Mouse (Mus musculus) neural tube, embryonic 11.5 days (tissue): ENCODE measurements around the gene Zp1. TPM values are rescaled to one million over a fixed set of nuclear protein-coding genes. Genes with fewer than 3 reads are reported as not detected.
A peak's percentile ranks its signal among the peaks of the same experiment; 100 is the strongest.

ENCODE experiments used
- ATAC-seq: fragments of 200-750 bp; cut with Nextera tagmentation; 2 replicates; pipeline ENCODE4 v1.8.0; 2017; ENCODE audit warnings: moderate number of reproducible peaks, mild to moderate bottlenecking, moderate TSS enrichment, moderate library complexity; ENCODE audit not compliant: insufficient read depth, low FRiP score, low TSS enrichment
- DNase-seq: peaks from one replicate; pipeline ENCODE4 v3.0.0-alpha.2; 2015; ENCODE audit warnings: low spot score
- H3K27ac ChIP-seq: fragments of 300-500 bp; sonication (generic); 2 replicates; pipeline ENCODE4 v1.5.1; 2014; ENCODE audit warnings: low read depth, mild to moderate bottlenecking, low read length
- H3K27me3 ChIP-seq: fragments of 300-500 bp; sonication (generic); 2 replicates; pipeline ENCODE4 v1.6.1; 2014; ENCODE audit warnings: mild to moderate bottlenecking, low read length, mixed read lengths; ENCODE audit not compliant: control insufficient read depth, insufficient read depth
- H3K36me3 ChIP-seq: fragments of 300-500 bp; sonication (generic); 2 replicates; pipeline ENCODE4 v1.6.1; 2014; ENCODE audit warnings: mild to moderate bottlenecking, low read length, moderate library complexity, mixed read lengths; ENCODE audit not compliant: control insufficient read depth, insufficient read depth
- H3K4me1 ChIP-seq: fragments of 300-500 bp; sonication (generic); 2 replicates; pipeline ENCODE4 v1.6.1; 2014; ENCODE audit warnings: low read length, mixed read lengths; ENCODE audit not compliant: control insufficient read depth, insufficient read depth
- H3K4me2 ChIP-seq: fragments of 300-500 bp; sonication (generic); 2 replicates; pipeline ENCODE4 v1.6.1; 2014; ENCODE audit warnings: low read depth, mild to moderate bottlenecking, moderate library complexity
- H3K4me3 ChIP-seq: fragments of 300-500 bp; sonication (generic); 2 replicates; pipeline ENCODE4 v1.5.1; 2014; ENCODE audit warnings: low read depth, low read length
- H3K9ac ChIP-seq: fragments of 300-500 bp; sonication (generic); 2 replicates; pipeline ENCODE4 v1.6.1; 2014; ENCODE audit warnings: mild to moderate bottlenecking, low read length
- H3K9me3 ChIP-seq: fragments of 300-500 bp; sonication (generic); 2 replicates; pipeline ENCODE4 v1.6.1; 2016; ENCODE audit warnings: low read length; ENCODE audit not compliant: control insufficient read depth
- WGBS: fragments of 180-500 bp; shearing (Covaris S2); extraction: QIAGEN DNeasy Blood & Tissue Kit; methylation state at CpG from one replicate; pipeline ENCODE4 v1.1.7; 2014; 5-methylcytosine and 5-hydroxymethylcytosine counted together
- polyA plus RNA-seq: library from polyadenylated mRNA; unstranded; fragments of >200 nt; fragmentation: Nextera tagmentation; extraction: Ambion mirVana; gene quantifications from 2 replicates; pipeline ENCODE4 v1.2.1, GENCODE M21; 2014

Zp1 gene
- polyA plus RNA-seq, 1 experiment from 2014 or later = not detected

DNA sequence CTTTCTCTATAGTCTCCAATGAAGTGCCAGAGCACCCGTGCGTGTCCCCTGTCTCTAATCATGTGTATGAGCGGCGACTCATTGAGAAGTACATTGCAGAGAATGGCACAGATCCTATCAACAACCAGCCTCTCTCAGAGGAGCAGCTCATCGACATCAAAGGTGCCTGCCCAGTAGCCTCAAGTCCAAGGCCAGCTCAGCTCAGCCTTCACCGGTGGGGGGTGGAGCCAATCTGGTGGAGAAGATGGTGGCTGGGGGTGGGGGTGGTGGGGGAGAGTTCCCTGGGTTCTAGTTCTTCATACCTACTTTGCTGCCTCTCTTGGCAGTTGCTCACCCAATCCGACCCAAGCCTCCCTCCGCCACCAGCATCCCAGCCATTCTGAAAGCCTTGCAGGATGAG lies 22.9 kb downstream of the Zp1 start:
- no peak overlapping the region for H3K27ac ChIP-seq
- no peak overlapping the region for H3K9ac ChIP-seq
- no peak for DNase-seq
- H3K27me3 ChIP-seq = no peaks in the 10 kb centered on the region
- H3K4me3 ChIP-seq = no peak overlapping the region
- H3K9me3 ChIP-seq = no peaks in the 10 kb centered on the region
- 92% methylated on average over 8 of the region's 8 CpGs for WGBS
- ATAC-seq = no peak
- H3K4me1 ChIP-seq = peaks cover 6% of the 10 kb centered on the region; the same call in 1 of the 2 replicates
- no peak overlapping the region for H3K4me2 ChIP-seq
- H3K36me3 ChIP-seq = peaks cover 18% of the 10 kb centered on the region

DNA sequence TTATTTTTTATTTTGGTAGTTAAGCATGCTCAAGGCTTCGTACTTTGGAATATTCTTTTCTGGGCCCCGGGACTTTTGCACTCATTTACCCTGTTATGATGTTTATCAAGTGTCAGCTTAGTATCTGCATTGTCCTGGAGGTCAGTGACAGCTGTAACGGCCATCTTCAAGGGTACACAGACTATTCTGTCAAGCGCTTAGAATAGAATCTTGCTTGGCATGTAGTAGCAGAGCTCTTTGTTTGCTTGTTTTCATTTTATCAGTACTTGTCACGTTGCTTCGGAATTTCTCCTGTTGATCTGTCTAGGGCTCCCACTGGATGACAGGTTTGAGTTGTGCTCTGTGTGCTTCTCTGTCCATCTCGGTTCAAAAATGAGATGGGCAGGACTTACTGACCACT lies 23.6 kb downstream of the Zp1 start:
- Histone ChIP-seq H3K27me3 (no peaks in the 10 kb centered on the region), H3K27ac (no peak overlapping the region), H3K9ac (no peak overlapping the region; the same call in 1 of the 2 replicates), H3K9me3 (no peaks in the 10 kb centered on the region), H3K4me1 (peaks cover 6% of the 10 kb centered on the region; the same call in 1 of the 2 replicates), H3K36me3 (peaks cover 14% of the 10 kb centered on the region), H3K4me3 (no peak overlapping the region), H3K4me2 (peak overlapping the region; percentile 46; the same call in 1 of the 2 replicates)
- ATAC-seq (no peak), DNase-seq (no peak)
- 91% methylated on average over 7 of the region's 7 CpGs for WGBS

DNA sequence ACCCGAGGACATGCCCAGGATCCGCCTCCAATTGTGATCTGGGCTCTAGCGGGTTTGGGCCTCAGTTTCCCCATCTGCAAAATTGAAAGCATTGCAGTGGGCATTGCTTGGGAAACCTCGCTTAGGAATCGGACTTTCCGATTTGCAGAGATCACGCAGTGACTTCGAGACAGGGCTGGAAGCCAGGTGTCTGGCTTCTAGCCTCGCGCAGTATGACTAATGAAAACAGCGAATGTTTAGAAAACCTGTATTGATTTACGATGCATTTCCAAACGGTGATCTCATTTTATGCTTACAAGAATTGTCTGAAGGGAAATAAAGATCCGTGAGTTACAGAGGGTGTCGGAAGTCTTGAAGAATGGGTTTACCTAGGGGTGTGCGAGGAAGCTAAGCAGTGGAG lies 24.7 kb downstream of the Zp1 start:
- H3K27ac ChIP-seq = peak overlapping the region; percentile 90
- DNase-seq (no peak), ATAC-seq (no peak)
- peak overlapping the region; percentile 46 for H3K4me2 ChIP-seq
- H3K4me1 ChIP-seq = peaks cover 6% of the 10 kb centered on the region; the same call in 1 of the 2 replicates
- peak overlapping the region; percentile 82 for H3K4me3 ChIP-seq
- no peaks in the 10 kb centered on the region for H3K27me3 ChIP-seq
- WGBS = 1% methylated on average over 16 of the region's 16 CpGs
- H3K9me3 ChIP-seq = no peaks in the 10 kb centered on the region
- peak overlapping the region; percentile 91 for H3K9ac ChIP-seq
- peaks cover 13% of the 10 kb centered on the region for H3K36me3 ChIP-seq

DNA sequence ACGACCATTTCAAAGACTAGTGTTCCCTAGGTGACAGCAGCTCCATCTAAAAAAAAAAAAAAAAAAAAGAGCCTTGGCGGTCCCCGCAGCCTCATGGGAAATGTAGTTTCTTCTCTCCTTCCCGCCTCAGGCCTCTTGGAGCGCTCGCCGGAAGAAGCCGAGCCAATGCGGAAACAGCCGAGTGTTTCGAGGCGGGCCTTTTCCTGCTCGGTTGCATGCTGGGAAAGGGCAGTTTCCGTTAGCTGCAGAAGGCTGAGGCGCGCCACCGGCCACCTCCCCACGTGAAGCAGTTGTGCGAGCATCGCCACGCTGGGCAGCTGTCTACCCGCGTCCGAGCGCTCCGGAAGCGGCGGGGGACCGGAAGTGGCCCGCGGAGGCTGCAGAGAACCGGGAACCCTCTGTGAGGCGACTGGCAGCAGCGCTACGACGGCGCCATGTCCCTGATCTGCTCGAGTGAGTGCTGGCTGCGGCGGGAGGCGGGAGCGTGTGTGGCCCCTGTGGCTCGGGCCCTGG lies 25.4 kb downstream of the Zp1 start, which contains the start of gene Prpf19:
TSS of gene Prpf19 (plus strand) at position 216 of the 513 bp plus-strand sequence.
- Histone ChIP-seq H3K4me2 (peak within 1 kb of the TSS; percentile 46), H3K4me1 (peaks cover 6% of the 10 kb centered on the region; the same call in 1 of the 2 replicates), H3K27me3 (no peaks in the 10 kb centered on the region), H3K4me3 (peak within 1 kb of the TSS; percentile 82), H3K9ac (peak within 1 kb of the TSS; percentile 91), H3K36me3 (peaks cover 8% of the 10 kb centered on the region), H3K9me3 (no peaks in the 10 kb centered on the region), H3K27ac (peak within 1 kb of the TSS; percentile 90)
- DNase-seq = peak; percentile 98
- 0% methylated on average over 43 of the region's 43 CpGs for WGBS
- peak; percentile 93 for ATAC-seq

DNA sequence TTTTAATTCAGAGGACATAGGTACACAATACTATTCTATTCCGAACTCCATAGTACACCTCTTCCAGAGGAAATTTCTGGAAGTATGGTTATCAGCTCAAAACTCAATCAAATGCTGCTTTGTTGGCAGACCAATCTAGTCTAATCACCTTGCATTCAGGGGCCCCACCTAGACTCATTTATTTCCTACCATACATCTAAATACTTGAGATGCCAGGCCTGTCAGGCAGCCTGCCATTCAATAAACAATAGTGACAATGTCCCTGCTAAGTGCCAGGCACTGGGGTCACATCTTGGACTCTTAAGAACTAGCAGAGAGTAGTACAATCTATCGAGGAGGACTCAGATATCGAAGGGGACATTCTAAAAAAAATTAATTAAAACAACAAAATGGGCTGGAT lies 28.2 kb downstream of the Zp1 start:
- ATAC-seq = no peak
- Histone ChIP-seq H3K27ac (no peak overlapping the region), H3K36me3 (no peaks in the 10 kb centered on the region), H3K4me1 (peaks cover 6% of the 10 kb centered on the region; the same call in 1 of the 2 replicates), H3K4me2 (no peak overlapping the region), H3K9ac (no peak overlapping the region), H3K9me3 (no peaks in the 10 kb centered on the region), H3K4me3 (no peak overlapping the region), H3K27me3 (no peaks in the 10 kb centered on the region)
- DNase-seq = no peak
- 95% methylated on average over 3 of the region's 3 CpGs for WGBS

DNA sequence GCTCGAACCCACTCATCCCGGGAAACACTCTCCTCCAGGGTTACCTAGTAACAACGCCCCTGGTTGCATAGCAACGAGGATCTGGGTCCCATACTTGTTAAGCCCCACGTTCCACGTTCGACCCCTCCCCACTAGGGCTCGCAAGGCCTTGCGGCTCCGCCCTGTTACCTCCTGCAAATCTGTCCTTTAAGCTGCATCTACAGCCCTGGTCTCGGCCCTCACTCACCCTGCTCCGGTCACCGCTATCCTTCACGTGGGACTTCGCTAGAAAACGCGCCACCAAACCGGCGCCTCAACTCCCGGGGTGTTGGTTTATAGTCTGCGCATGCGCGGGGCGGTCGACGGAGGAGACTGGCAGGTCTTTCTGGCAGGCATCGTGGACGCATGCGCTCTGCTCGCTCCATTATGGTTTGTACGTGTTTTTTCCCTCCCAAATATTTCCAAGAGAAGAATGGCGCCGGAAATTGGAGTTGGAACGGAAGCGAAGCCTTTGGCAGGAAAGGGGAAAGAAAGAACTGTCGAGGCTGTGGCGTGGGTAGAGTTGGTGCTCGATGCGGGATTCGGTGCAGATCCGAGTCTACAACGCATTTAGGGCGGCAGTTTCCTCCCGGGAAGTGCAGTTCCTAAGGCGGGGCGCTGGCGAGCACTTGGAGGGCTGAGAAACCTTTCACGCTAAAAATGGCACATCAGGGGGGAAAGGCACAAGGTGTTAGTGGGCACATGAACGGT lies 38.8 kb downstream of the Zp1 start, which contains the start of gene Tmem109:
TSS of gene Tmem109 (minus strand) at position 576 of the 729 bp plus-strand sequence.
- DNase-seq (peak; percentile 96), ATAC-seq (peak; percentile 91)
- under 1% methylated on average over 49 of the region's 49 CpGs for WGBS
- Histone ChIP-seq H3K9me3 (no peaks in the 10 kb centered on the region), H3K4me1 (peaks cover 8% of the 10 kb centered on the region), H3K4me3 (peak within 1 kb of the TSS; percentile 43), H3K27ac (peak within 1 kb of the TSS; percentile 94), H3K4me2 (peak within 1 kb of the TSS; percentile 87), H3K36me3 (no peaks in the 10 kb centered on the region; the same call in 1 of the 2 replicates), H3K9ac (peak within 1 kb of the TSS; percentile 78), H3K27me3 (no peaks in the 10 kb centered on the region)

DNA sequence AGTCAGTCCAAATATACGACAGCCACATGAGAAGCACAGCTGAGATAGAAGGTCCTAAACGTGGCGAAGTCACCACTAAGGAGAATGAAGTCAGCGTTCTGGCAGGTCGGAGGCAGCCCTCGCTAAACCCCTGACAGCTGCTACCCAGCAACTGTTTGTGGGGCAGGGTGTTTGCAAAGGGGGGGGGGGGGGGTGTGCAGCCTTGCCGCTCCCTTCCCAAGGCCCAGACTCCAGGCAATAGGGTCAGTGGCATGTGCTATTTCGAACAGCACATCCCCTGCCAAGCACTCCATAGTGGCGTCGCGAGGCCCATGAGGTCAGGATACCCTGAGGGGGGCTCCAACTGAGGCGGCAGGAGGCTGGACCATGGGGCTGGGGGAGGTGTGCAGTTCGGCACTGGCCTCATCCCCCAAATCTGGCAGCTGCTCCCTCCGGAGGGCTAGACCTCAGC lies 39.4 kb downstream of the Zp1 start:
- Histone ChIP-seq H3K27ac (peak overlapping the region; percentile 94; the same call in 1 of the 2 replicates), H3K9me3 (no peaks in the 10 kb centered on the region), H3K9ac (peak overlapping the region; percentile 78), H3K36me3 (no peaks in the 10 kb centered on the region; the same call in 1 of the 2 replicates), H3K4me1 (peaks cover 8% of the 10 kb centered on the region), H3K4me3 (peak overlapping the region; percentile 43), H3K27me3 (no peaks in the 10 kb centered on the region), H3K4me2 (peak overlapping the region; percentile 87)
- ATAC-seq (no peak; the same call in 1 of the 2 replicates), DNase-seq (no peak)
- 0% methylated on average over 14 of the region's 14 CpGs for WGBS

DNA sequence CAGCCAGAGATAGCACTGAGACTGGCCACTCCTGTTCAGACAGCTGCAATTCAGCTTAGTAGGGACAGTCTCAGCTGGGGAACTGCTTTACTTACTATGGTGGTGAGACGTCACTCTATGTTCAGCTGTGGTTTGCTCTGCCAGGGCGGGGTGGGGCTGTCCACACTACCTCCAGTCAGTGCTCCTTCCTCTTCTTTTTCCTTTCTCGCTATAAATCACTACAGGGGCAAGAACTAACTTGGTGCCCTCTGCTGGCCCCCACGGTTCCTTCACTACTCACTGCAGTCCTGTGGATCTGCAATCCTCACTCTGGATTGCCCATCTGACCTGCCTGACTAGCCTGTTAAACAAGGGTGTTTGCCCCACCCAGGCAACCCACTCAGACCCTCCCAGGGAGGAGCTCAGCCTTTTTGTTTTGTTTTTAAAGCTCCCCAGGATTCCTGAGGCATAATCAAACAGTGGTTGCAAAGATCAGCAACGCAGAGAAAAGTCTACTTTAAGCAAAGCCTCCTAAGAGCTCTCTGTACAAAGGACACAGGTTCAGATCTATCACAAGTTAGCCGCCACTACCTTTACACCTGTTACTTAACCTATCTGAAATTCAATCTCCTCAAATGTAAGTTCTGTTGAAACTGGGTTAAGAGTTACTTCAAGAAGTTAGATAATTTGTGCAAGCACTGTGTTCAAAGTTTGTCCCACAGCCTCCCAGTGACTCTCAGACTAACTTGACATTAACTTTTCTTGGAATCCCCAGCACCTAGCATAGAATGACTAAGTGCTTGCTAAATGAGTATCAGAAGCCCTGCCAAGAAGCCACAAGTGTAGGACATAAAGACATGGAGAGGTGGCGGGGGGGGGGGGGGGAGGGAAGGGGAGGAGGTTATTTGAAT lies 40.1 kb downstream of the Zp1 start:
- Histone ChIP-seq H3K4me2 (peak overlapping the region; percentile 87), H3K36me3 (no peaks in the 10 kb centered on the region; the same call in 1 of the 2 replicates), H3K9me3 (no peaks in the 10 kb centered on the region), H3K9ac (0 out of 2 replicates have a peak overlapping the region, but pooled peaks have one; percentile 7), H3K4me1 (peaks cover 8% of the 10 kb centered on the region), H3K27me3 (no peaks in the 10 kb centered on the region), H3K27ac (no peak overlapping the region), H3K4me3 (peak overlapping the region; percentile 43; the same call in 1 of the 2 replicates)
- ATAC-seq = no peak
- no peak for DNase-seq
- WGBS = 50% methylated on average over 6 of the region's 7 CpGs
